Mouse (Mus musculus): ENCODE measurements around the gene Bnip3.

The Bnip3 gene

GRCm38 (mm10) chr7:138903886-138904435, 5.4 kb downstream of the Bnip3 start:
- DNase-seq = no peak

GRCm38 (mm10) chr7:138898743-138899142, 10.6 kb downstream of the Bnip3 start:
- DNase-seq = no peak

DNA sequence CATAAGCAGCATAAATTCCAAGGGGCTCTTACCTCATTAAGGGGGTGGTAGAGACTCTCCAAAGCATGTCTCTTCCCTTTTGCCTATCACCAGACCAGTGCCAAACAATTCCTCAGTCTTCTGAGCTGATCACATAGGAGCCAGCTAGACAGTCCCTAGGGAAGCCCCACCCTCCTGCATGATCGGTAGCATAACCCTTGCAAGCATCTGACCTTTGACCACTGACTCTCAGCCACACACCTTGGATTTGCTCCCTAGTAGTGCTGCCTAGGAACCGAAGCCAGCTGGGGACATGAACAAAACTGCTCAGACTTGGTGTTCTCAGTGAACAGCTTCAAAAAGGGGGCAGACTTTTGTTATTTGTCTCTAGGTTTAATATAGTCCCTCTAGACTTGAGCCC, 11.2 kb downstream of the Bnip3 start:
- no peak for DNase-seq

GRCm38 (mm10) chr7:138885365-138886289, 23.7 kb downstream of the Bnip3 start:
- no peak for DNase-seq

- DNase-seq = no peak
Observed at GRCm38 (mm10) chr7:138883724-138884123, 25.6 kb downstream of the Bnip3 start.

GRCm38 (mm10) chr7:138875031-138875430, 34.3 kb downstream of the Bnip3 start:
- DNase-seq = no peak

GRCm38 (mm10) chr7:138872956-138873355, 36.4 kb downstream of the Bnip3 start:
- DNase-seq = no peak

GRCm38 (mm10) chr7:138868316-138868715, 41.0 kb downstream of the Bnip3 start:
- DNase-seq = no peak

DNA sequence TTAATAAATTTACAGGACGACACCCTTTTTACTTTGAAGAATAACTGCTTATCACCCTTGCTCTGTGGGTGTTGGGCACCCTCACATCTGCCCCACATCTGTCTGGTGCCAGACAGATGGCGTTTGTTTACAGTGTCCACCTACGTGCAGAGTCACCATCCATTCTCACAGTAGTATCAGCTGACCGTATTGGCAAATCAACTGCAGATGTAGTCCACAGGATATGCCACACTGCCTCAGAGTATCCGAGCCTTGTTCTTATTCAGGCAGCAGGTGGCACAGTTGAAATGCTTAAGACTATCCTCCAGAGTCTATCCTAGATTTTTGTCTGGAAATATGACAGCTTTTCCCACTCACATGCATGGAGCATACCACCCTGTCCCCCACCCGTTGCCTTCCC, 42.0 kb downstream of the Bnip3 start:
- DNase-seq = no peak

DNA sequence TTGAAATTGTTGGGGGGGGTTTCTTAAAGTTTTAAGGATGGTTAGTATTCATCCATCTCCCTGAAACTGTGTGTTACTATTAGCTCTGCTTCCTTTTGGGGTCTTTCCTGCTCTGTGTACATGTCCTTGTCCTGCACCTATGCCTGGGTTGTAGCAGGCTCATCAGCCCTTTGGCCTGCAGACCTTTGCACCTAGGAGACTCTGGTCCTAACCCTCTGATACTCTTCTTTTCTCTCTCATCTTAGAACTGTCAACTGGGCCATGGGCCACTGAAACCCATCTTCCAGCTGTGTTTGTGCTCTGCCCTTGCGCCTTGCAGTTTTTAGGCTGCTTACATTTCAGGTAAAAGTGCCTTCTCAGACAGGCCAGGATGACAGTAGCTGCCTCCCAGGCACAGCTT, 44.5 kb downstream of the Bnip3 start:
- no peak for DNase-seq

DNA sequence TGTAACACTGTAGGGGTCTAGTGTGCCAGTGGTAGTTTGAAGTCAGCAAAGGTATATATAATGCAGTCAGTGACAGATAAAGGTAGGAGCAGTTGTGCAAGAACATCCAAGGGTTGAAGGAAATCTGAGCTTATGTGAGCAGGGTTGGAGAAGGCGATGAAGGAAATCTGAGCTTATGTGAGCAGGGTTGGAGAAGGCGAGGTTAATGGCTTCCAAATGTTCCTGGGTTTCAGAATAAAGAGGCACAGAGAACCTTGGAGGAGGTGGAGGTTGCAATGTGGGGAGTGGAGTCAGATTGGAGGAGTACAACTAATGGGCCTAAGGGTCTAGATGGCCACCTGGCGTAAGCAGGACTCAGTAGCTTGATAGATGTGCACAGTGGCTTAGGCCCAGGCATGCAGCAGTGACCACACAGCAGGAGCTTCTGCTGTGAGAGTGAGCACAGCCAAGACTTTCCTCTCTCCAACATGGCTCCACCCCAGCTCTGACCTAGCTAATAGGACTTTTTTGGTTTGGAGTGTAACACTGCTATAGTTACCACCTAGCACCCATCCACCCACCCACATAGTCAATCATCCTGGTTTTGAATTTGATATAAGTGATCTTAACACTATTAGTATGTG, 45.3 kb downstream of the Bnip3 start:
- peak; percentile 38 for DNase-seq

GRCm38 (mm10) chr7:138856670-138857069, 52.6 kb downstream of the Bnip3 start:
- DNase-seq = no peak

DNA sequence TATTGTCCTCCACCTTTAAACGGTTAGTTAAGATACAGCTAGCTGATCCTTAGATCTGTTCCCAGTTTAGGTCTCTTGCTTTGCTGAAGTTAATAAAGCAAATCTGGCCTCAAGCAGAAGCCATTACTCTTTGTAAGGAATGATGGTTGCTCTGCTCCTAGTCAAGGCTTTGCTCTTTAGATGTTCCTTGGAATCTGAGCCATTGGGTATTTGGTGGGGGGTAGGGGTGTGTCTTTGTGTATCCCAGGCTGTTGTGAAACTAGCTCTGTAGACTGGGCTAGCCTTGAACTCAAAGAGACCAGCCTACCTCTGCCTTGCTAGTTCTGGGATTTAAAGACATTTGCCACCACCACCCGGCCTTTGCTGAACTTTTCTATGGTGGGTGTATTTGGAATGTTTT, 55.1 kb downstream of the Bnip3 start:
- no peak for DNase-seq

DNA sequence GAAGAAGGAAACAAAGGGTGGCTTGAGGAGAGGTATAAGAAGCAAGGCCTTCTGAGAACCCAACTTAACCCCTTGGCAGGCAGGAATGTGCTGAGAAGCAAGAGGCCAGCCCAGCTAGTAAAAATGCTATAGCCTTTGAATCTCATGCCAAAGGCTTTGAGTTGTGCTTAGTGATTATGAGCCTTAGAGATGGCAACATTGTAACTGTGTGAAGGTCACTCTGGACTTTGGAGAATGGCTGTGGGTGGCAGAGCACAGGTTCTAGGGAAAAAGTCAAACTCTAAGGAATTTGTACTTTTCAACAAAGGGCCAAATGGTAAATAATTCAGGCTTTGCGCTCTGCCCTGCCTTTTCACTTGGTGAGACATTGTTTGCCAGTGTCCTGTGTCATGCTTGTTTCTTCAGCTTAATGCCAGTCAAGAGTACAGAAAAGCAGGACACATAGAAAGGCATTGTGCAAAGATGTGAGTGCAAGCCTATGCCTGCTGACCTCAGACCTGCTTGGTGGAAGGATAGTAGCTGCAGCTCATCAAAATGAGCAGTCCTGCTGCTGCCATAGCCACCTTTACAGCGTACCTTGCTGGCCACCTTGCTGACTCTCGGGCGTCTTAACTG, 55.8 kb downstream of the Bnip3 start:
- no peak for DNase-seq

DNA sequence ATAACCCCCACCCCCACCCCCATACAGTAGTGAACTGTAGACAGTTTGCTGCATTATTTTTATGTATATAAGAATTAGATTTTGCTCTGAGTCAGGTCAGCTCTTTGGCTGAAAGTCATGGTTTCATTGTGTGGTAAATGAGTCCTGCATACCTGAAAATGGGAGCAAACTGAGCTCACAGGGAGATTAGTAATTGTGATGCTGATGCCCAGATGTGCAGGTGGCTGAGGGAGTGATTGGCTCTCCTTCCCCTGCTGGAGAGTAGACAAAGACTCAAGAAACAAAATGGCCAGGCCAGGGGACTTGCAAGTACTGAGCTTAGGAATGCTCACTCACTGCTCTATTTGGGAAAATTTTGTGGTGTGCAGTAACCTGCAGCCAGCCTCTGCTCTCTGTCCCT, 59.2 kb downstream of the Bnip3 start:
- no peak for DNase-seq

DNA sequence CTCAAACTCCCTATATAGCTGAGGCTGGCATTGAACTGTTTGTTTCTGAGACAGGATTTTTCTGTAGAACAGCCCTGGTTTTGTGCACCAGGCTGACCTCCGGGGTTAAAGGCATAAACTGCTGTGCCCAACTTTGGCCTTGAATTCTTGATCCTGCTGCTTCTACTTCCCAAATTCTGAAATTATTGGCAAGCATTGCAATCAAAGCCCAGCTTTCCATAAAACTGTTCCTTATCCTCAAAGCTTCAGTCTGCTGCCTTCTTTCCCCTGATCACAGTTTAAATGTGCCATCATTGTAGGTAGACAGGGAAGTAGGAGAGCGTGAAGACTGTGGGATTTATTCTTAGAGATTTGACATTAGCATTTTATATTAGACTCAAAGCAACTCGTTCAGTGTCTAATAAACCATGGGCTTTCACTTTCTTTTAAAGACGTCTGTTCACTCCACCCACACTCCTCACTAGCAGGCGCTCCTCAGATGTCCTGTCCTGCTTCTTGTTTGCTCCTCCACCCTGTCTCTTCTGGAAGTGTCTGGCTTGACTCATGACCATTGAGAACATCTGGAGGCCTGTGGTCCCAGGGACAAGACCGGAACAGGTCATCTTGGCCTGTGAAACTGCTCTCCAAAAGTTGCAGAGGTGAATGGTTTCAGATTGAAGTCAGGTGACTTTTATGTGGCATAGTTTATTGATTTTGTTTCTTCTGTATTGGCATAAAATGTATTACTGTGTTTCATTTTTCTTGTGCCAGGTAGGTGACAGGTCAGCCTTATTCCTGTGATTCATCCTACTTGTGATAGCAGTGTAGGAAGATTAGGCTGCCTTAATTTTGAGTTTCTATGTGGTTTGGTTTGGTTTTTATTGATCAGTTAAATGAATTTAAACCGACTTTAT, 61.0 kb downstream of the Bnip3 start:
- no peak for DNase-seq

- DNase-seq = no peak
Observed at GRCm38 (mm10) chr7:138847316-138848027, 61.8 kb downstream of the Bnip3 start.

- no peak for DNase-seq
Observed at GRCm38 (mm10) chr7:138846502-138846991, 62.8 kb downstream of the Bnip3 start.

- DNase-seq = peak; percentile 97
Observed at GRCm38 (mm10) chr7:138845544-138846391, 63.6 kb downstream of the Bnip3 start, which contains the start of the genes Ppp2r2d and Mapk1ip1. Gene Ppp2r2d, plus strand, starts transcription at chr7:138846079. Gene Mapk1ip1, minus strand, starts transcription at chr7:138846273.

DNA sequence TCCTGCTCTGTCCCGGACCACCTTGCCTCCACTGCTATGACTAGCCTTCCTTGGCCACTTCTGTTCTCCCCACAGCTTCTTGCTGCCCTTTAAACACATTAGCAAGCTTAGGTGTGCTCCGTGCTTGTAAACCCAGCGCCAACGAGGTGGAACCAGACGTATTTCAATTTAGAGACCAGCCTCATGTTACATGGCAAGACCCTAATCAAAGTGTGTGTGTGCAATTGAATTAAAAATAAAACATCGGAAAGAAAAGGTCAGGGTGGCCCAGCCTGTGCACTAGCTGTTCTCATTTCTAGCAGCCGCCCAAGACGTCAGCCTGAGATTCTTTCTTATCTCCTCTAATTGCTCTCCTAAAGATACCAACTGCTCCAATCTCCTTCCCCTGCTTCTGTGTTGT, 64.2 kb downstream of the Bnip3 start:
- no peak for DNase-seq

DNA sequence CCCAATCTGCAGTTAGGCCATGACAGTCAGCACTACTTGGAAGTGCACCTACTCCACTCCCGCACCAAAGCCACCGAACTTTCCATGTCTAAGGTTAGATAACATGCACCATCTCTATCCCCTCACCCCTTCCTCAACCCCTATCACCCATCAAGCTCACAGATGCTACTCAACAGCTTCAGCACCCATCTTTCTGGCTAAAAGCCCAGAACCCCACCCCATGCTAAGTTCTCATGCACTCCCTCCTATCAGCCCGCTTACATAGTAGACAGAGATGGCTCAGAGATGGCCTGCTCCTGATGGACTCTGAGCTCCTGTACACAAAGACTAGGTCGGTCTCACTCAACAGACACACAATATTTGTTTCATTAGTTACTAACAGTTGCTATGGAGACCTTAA, 65.9 kb downstream of the Bnip3 start:
- no peak for DNase-seq
